Mouse (Mus musculus): ENCODE data around the gene Hmgn5. TPM values are rescaled to one million over a fixed set of nuclear protein-coding genes. Genes with fewer than 3 reads are reported as not detected.
A peak's percentile ranks its signal among the peaks of the same experiment; 100 is the strongest.

Hmgn5 gene
- total RNA-seq (2021): 10 to 100 TPM in 1 of 2 experiments, 1 to 10 TPM in 1; 8.3 to 12.5 TPM
- long read RNA-seq, experiment 1, transcript Hmgn5-201 (6 exons, 1,934 nt): major isoform, 18 of 20 reads
- long read RNA-seq, experiment 1, partial matches to known transcripts: 1 of 20 reads
- long read RNA-seq, experiment 1, other reads (novel, unspliced or antisense): 1 of 20 reads
- long read RNA-seq, experiment 2, partial matches to known transcripts: 0 of 5 reads
- long read RNA-seq, experiment 2, other reads (novel, unspliced or antisense): 1 of 5 reads

DNA sequence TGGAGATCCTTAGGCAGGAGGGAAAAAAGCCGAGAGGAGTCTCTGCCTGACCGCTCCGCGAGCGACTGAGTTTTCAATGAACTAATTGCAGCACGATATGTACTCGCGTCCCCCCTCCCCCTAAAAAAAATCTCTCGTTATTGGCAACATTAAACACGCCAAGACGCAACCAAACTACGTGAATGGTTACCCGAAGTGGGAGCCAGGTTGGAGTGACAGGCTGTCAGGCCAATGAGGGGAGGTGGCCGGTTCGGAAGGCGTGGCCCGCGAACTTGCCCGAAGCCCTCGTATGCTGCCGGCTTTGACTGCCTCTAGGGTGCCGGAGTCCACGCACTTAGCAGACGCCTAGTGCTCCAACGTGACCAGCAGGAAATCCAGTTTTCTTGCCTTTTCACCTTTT lies at the start of gene Hmgn5:
Gene Hmgn5 (minus strand): TSS at position 122 of the 400 bp plus-strand sequence.
- DNase-seq: peak; percentile 92 to 93

DNA sequence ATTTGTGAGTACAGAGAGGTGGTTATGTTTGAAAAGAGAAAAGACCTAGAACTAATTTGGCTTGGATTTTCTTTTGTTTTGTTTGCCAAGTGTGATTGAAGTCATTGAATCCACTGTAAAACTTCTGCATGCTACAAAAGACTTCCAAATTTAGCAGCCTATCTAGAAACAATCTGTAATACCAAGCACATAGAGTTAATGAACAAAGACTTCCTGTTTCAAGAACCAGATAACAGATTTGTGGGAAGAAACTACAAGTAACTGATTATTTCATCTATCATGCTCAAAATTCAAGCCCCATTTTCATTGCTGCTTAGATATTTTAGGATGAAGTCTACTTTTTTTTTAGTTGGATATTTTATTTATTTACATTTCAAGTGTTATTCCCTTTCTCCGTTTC lies 34.6 kb upstream of the Hmgn5 start:
- no peak for DNase-seq

DNA sequence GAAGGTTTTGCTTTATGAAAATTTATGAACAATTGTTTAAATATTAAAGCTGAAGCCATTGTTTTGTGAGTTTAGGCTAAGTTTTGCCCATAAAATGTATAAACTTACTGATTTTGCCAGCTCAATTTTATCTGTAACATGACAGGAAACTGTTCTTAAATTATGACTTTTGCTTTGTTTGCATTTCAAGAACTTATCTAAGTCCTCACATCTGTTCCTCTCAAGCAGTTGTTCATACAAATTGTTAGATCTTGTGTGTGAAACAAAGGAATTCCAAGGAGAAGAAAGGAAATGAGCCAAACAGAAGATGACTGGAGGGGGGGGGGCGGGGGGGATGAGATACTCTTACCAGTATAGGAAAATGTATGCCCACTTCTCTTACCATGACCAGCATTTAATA lies 13.0 kb upstream of the Hmgn5 start:
- no peak for DNase-seq

DNA sequence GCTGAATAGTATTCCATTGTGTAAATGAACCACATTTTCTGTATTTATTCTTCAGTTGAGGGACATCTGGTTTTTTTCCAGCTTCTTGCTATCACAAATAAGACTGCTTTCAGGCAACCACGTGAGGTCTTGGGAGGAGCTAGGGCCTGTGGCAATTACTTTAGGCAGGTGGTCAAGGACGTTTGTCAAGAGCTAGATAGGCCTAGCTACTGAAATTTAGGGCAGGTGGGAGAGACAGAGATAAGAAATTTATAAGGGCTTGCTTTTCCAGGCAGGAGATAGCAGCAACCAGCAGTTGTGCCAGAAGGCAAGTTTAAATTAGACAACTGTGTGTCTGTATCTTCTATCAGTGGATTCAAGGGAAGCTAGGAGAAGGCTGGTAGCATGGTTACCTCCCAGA lies 7.7 kb upstream of the Hmgn5 start:
- no peak for DNase-seq

DNA sequence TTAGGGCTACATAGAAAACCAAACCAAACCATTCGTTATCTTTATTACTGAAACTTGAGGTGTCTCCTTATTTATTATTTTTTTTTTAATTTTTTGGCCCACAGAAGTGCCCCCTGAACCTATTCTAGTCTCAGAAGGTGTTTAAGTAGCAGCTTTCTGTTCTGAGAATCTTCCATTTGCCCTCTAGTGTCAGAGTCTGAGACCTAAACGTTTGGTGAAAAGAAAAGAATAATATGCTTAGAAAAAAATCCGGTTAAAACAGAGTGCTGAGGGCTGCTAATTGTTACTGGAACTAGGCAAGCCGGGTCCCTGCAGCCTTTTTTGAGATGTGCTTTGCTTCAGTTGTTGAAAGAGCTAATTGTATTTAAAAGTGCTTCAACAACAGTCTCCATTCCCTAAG lies 962 bp upstream of the Hmgn5 start:
- DNase-seq: no peak

DNA sequence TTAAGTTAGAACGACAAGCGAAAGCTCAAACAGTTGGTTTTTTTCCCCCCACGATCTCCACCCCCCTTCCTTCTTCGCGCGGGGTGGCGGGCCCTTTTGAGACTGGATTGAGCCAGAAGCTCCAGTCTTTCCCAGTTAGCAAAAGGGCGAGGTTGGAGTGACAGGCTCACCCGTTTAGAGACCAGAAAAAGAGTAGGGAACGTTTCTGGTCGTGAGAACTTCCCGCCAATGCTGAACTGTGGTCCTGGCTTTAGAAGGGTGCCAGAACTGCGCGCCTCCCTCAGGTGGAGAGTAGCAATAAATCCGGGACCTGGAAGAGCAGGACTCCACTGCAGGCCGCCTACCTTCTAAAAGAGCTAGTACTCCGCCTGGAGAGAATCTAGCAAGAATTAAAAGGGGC lies 482 bp upstream of the Hmgn5 start:
- peak; percentile 41 to 44 for DNase-seq

DNA sequence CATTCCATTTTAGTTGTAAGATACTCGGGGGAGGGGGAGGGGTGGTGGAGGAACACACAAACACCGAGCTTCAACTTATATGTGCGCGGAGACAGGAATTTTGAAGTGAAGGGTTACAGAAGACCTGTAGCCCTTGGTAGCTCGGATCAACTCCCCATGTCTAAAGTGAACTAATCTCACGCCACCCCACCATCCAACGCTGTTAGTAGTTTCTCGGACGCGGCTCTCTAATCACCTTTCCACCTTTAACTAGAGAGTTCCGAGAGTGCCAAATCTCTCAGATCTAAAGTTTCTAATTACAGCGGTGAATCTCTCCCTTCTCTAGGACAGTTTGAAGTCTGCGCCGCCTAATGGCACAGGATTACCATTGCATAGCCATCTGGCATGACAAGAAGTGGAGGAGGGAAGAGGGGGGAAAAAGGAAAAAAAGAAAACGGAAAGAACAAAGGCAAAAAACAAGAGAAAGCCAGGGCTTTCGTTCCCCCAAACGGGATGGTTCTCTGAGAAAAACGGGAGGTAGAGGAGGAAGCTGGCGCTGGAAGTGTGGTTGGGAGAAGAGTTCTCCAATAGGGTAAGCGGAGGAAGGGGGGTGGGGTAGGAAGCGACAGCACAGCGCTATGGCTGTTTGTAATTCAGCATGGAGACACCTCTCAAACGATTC lies 703 bp downstream of the Hmgn5 start:
- peak; percentile 35 to 52 for DNase-seq

DNA sequence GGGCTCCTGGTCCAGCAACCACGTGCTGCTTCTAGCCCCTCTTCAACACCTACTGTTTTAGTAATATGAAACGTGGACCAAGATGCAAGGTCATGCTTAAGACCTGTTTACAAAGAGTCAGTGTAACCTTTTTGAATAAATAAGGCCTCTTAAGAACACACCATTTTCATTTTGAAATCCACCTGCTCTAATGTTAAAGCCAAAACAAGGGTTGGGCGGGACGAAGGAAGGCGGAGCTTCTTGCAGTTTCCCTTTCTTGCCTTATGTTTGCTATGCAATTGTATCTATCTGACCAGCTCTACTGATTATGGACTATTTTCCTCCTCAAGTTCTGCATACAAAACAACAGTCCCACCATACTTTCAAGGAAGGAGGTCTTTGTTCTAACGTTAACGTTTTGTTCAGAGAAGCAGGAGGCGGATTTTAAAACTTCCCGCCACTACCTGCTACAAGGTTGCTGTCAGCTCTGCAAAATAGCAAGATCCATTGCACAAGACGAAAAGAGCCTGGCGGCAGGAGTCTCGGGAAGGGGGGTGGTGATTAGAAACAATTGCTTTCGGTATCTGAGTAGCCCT lies 1.5 kb downstream of the Hmgn5 start:
- DNase-seq: peak in 1 of 2 experiments; percentile 31

DNA sequence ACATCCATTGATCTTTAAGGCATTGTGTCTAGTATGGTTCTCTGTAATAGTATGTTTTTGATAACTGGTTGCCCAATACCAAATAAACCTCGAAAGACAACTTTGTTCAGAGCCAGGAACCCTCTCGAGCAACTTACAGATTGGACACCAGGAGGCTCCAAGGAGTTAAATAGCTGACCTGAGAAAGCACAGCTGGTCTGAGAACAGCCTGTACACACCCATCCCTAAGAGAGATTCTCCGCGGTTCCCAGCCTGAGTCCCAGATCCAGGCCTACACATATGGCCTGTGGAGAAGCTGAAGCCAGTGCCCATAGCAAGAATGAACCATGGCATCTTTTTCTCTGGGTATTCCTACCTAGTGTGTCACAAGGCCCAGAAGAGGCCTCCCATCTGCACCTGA lies 11.9 kb downstream of the Hmgn5 start:
- no peak for DNase-seq

Other genes starting within 250 kb of the Hmgn5 start
- gene Brwd3, start 179.0 kb downstream of the Hmgn5 start, total RNA-seq (2021): 1 to 10 TPM; 6.4 to 8.0 TPM
- gene Sh3bgrl, start 82.0 kb upstream of the Hmgn5 start, total RNA-seq (2021): 100 to 1,000 TPM in 1 of 2 experiments, 10 to 100 TPM in 1; 93.6 to 147 TPM
- gene Gm6377, start 183.4 kb upstream of the Hmgn5 start, total RNA-seq (2021): under 1 TPM; 0.43 to 0.83 TPM